Mouse (Mus musculus) central nervous system, embryonic 18 days (tissue): ENCODE results near the gene Gm13288. TPM values are rescaled to one million over a fixed set of nuclear protein-coding genes. Genes with fewer than 3 reads are reported as not detected.

Experiments used
- polyA plus RNA-seq: library from polyadenylated mRNA; depleted of rRNA; stranded (reverse); fragments of >200 nt; gene quantifications from 2 replicates; pipeline ENCODE4 v1.2.3, GENCODE M21; 2012; rRNA removed

Gene Gm13288
- polyA plus RNA-seq, 1 experiment, result not detected

Other genes with a start within 250 kb of the Gm13288 start
- gene Ifna15, start 247.3 kb upstream of the Gm13288 start, polyA plus RNA-seq, result not detected in 2 replicates
- not detected in 2 replicates for gene Ifna14, start 233.7 kb upstream of the Gm13288 start, polyA plus RNA-seq
- not detected in 2 replicates for gene Ifna9, start 213.1 kb upstream of the Gm13288 start, polyA plus RNA-seq
- gene Ifna12, start 202.2 kb upstream of the Gm13288 start, polyA plus RNA-seq, result not detected in 2 replicates
- gene C87499, start 171.1 kb upstream of the Gm13288 start, polyA plus RNA-seq, result not detected in 2 replicates
- gene Ifna13, start 161.1 kb upstream of the Gm13288 start, polyA plus RNA-seq, result not detected in 2 replicates
- gene Ifna16, start 128.6 kb upstream of the Gm13288 start, polyA plus RNA-seq, result not detected in 2 replicates
- not detected in 2 replicates for gene Ifna2, start 121.6 kb upstream of the Gm13288 start, polyA plus RNA-seq
- not detected in 2 replicates for gene Ifnab, start 114.2 kb upstream of the Gm13288 start, polyA plus RNA-seq
- 1.9 and 2.1 TPM in 2 replicates for gene Gm26566, start 83.7 kb upstream of the Gm13288 start, polyA plus RNA-seq
- gene Klhl9, start 83.1 kb upstream of the Gm13288 start, polyA plus RNA-seq, result 48.0 and 49.2 TPM in 2 replicates
- gene Gm13271, start 50.7 kb upstream of the Gm13288 start, polyA plus RNA-seq, result not detected in 2 replicates
- gene Gm13283, start 45.4 kb upstream of the Gm13288 start, polyA plus RNA-seq, result 0.04 TPM in 1 of 2 replicates, not detected in the other
- gene Gm13290, start 31.7 kb upstream of the Gm13288 start, polyA plus RNA-seq, result not detected in 2 replicates
- not detected in 2 replicates for gene Gm13289, start 28.6 kb upstream of the Gm13288 start, polyA plus RNA-seq
- not detected in 2 replicates for gene Gm13272, start 25.7 kb upstream of the Gm13288 start, polyA plus RNA-seq
- not detected in 2 replicates for gene Ifnz, start 23.4 kb upstream of the Gm13288 start, polyA plus RNA-seq
- not detected in 2 replicates for gene Gm13276, start 19.8 kb upstream of the Gm13288 start, polyA plus RNA-seq
- not detected in 2 replicates for gene Gm13277, start 16.9 kb upstream of the Gm13288 start, polyA plus RNA-seq
- not detected in 2 replicates for gene Gm13278, start 14.0 kb upstream of the Gm13288 start, polyA plus RNA-seq
- gene Gm13275, start 11.0 kb upstream of the Gm13288 start, polyA plus RNA-seq, result not detected in 2 replicates
- not detected in 2 replicates for gene Gm13279, start 8.1 kb upstream of the Gm13288 start, polyA plus RNA-seq
- gene Gm13285, start 5.9 kb upstream of the Gm13288 start, polyA plus RNA-seq, result not detected in 2 replicates
- not detected in 2 replicates for gene Gm13287, start 2.3 kb upstream of the Gm13288 start, polyA plus RNA-seq
- gene Ifna7, start 10.7 kb downstream of the Gm13288 start, polyA plus RNA-seq, result not detected in 2 replicates
- not detected in 2 replicates for gene Ifna11, start 14.4 kb downstream of the Gm13288 start, polyA plus RNA-seq
- gene Ifna6, start 21.9 kb downstream of the Gm13288 start, polyA plus RNA-seq, result not detected in 2 replicates
- not detected in 2 replicates for gene Ifna5, start 30.0 kb downstream of the Gm13288 start, polyA plus RNA-seq
- gene Ifna4, start 36.3 kb downstream of the Gm13288 start, polyA plus RNA-seq, result not detected in 2 replicates
- not detected in 2 replicates for gene Ifna1, start 44.6 kb downstream of the Gm13288 start, polyA plus RNA-seq
- gene Ifne, start 74.7 kb downstream of the Gm13288 start, polyA plus RNA-seq, result not detected in 2 replicates